Mouse (Mus musculus) ES-E14 (cell line): ENCODE results near the gene 4930432K21Rik.

Experiments used
- CHD2 ChIP-seq: IDR thresholded peaks from 2 replicates; pipeline ENCODE4 v1.6.1; 2014; ENCODE audit warnings: mild to moderate bottlenecking, low read depth, low read length, inconsistent platforms
- HCFC1 ChIP-seq: IDR thresholded peaks from 2 replicates; pipeline ENCODE4 v1.6.1; 2012; ENCODE audit warnings: low read length, inconsistent platforms, borderline replicate concordance; ENCODE audit not compliant: insufficient read depth
- ZC3H11A ChIP-seq: IDR thresholded peaks from 2 replicates; pipeline ENCODE4 v1.6.1; 2012; ENCODE audit warnings: low read depth, mild to moderate bottlenecking, inconsistent platforms, low read length, borderline replicate concordance

GRCm38 (mm10) chr8:84167696-84168095, 19.9 kb downstream of the 4930432K21Rik start:
- TF ChIP-seq HCFC1 (no peak), ZC3H11A (no peak), CHD2 (no peak)
